In the genomic region with DNA sequence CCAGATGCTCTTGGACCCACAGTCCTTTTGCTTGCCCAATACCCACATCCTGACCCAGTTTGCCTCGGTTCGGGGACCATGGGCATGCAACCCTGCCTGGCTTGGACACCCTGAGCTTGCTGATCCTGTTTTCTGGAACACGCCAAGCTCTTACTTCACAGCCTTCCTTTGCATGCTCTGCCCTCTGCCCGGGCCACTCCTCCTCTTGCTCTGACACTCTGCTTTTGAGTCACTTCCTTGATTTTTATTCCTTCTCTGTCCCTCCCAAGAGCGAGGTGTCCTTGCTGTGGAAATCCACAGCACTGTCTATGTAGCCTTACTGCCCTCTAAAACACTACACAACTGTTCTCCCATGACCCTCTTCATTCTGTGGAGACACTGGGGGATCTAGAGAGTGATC, we compare ENCODE assay signal across 20 mouse cellular contexts. TPM values are rescaled to one million over a fixed set of nuclear protein-coding genes. Genes with fewer than 3 reads are reported as not detected.
A peak's percentile ranks its signal among the peaks of the same experiment; 100 is the strongest.
DNase-seq lines count a peak whose midpoint lies in the region; ATAC-seq and TF ChIP-seq lines count a peak whose summit lies in the region.
"Had no signal": no experiment of that assay in that cellular context is flagged by ENCODE, and none has a peak within 500 bp of the region (broad histone marks: within the 10 kb centered on the region; RNA-seq: fewer than 3 reads in every experiment).

No protein-coding gene starts in this region.

- no peaks in the 10 kb centered on the region for H3K9me3 ChIP-seq in intestine, embryonic 16.5 days (ENCODE audit: control insufficient read depth, low read length)
- H3K9me3 ChIP-seq in intestine, embryonic 15.5 days: no peaks in the 10 kb centered on the region
- no peaks in the 10 kb centered on the region for H3K9me3 ChIP-seq in stomach, postnatal 0 days (ENCODE audit: control insufficient read depth, low read length)
- H3K9me3 ChIP-seq in kidney, embryonic 15.5 days (replicated peaks): no peaks in the 10 kb centered on the region
- H3K9me3 ChIP-seq: embryonic facial prominence, embryonic 12.5 days; embryonic facial prominence, embryonic 15.5 days; hindbrain, embryonic 12.5 days; hindbrain, embryonic 15.5 days had no signal

- TF ChIP-seq CTCF in stomach, postnatal 0 days (IDR thresholded peaks at IDR 0.05; ENCODE audit: low read depth): no peak

- H3K9ac ChIP-seq in intestine, embryonic 16.5 days (ENCODE audit: low read depth, low read length): peak overlapping the region; percentile 46
- no peak overlapping the region for H3K9ac ChIP-seq in intestine, embryonic 15.5 days
- no peak overlapping the region for H3K9ac ChIP-seq in stomach, postnatal 0 days (ENCODE audit: low read length)
- no peak overlapping the region for H3K9ac ChIP-seq in kidney, embryonic 15.5 days
- H3K9ac ChIP-seq: embryonic facial prominence, embryonic 12.5 days; embryonic facial prominence, embryonic 15.5 days; forebrain, postnatal 0 days; hindbrain, embryonic 12.5 days; hindbrain, embryonic 15.5 days had no signal

- H3K36me3 ChIP-seq in intestine, embryonic 16.5 days (ENCODE audit: control insufficient read depth, insufficient read depth, low read length): no peaks in the 10 kb centered on the region
- no peaks in the 10 kb centered on the region for H3K36me3 ChIP-seq in intestine, embryonic 15.5 days
- H3K36me3 ChIP-seq in stomach, postnatal 0 days (ENCODE audit: control insufficient read depth, insufficient read depth, low read length): no peaks in the 10 kb centered on the region
- no peaks in the 10 kb centered on the region for H3K36me3 ChIP-seq in kidney, embryonic 15.5 days
- H3K36me3 ChIP-seq: embryonic facial prominence, embryonic 12.5 days; embryonic facial prominence, embryonic 15.5 days; hindbrain, embryonic 12.5 days; hindbrain, embryonic 15.5 days had no signal

- no peaks in the 10 kb centered on the region for H3K27me3 ChIP-seq in intestine, embryonic 16.5 days (replicated peaks; ENCODE audit: control insufficient read depth, insufficient read depth, low read length)
- no peaks in the 10 kb centered on the region for H3K27me3 ChIP-seq in intestine, embryonic 15.5 days (replicated peaks)
- no peaks in the 10 kb centered on the region for H3K27me3 ChIP-seq in stomach, postnatal 0 days (ENCODE audit: control insufficient read depth, insufficient read depth, low read length)
- 0 out of 2 replicates have a peak, but pooled peaks cover 6% of the 10 kb centered on the region for H3K27me3 ChIP-seq in kidney, embryonic 15.5 days
- H3K27me3 ChIP-seq: embryonic facial prominence, embryonic 12.5 days; embryonic facial prominence, embryonic 15.5 days; hindbrain, embryonic 15.5 days had no signal

- no peak overlapping the region for H3K4me2 ChIP-seq in intestine, embryonic 16.5 days (ENCODE audit: low read depth, low read length)
- H3K4me2 ChIP-seq in intestine, embryonic 15.5 days (replicated peaks): no peak overlapping the region
- H3K4me2 ChIP-seq in stomach, postnatal 0 days (replicated peaks; ENCODE audit: low read depth): no peak overlapping the region
- no peak overlapping the region for H3K4me2 ChIP-seq in kidney, embryonic 15.5 days
- H3K4me2 ChIP-seq: embryonic facial prominence, embryonic 12.5 days; embryonic facial prominence, embryonic 15.5 days; heart, embryonic 11.5 days; hindbrain, embryonic 12.5 days; hindbrain, embryonic 15.5 days had no signal

- peak; percentile 50 for ATAC-seq in intestine, embryonic 16.5 days
- no peak; the same call in 1 of the 2 replicates for ATAC-seq in intestine, embryonic 15.5 days
- ATAC-seq in stomach, postnatal 0 days (ENCODE audit: low FRiP score, low TSS enrichment): no peak
- ATAC-seq in activated CD4-positive, CD25-positive, alpha-beta regulatory T cell, adult 4 months: no peak
- ATAC-seq in kidney, embryonic 15.5 days (replicated peaks; ENCODE audit: low FRiP score): no peak
- ATAC-seq: forebrain, embryonic 14.5 days; forebrain, postnatal 0 days had no signal

- no peak overlapping the region for H3K27ac ChIP-seq in intestine, embryonic 16.5 days (ENCODE audit: low read length)
- no peak overlapping the region for H3K27ac ChIP-seq in intestine, embryonic 15.5 days
- H3K27ac ChIP-seq in stomach, postnatal 0 days (replicated peaks): peak overlapping the region; percentile 40; the same call in 1 of the 2 replicates
- H3K27ac ChIP-seq in kidney, embryonic 15.5 days: no peak overlapping the region
- H3K27ac ChIP-seq: embryonic facial prominence, embryonic 12.5 days; embryonic facial prominence, embryonic 15.5 days; heart, adult 2 months; hindbrain, embryonic 12.5 days; hindbrain, embryonic 15.5 days had no signal

- TF ChIP-seq EP300 in stomach, postnatal 0 days (optimal IDR thresholded peaks at IDR 0.05): no peak

- 83% methylated on average over 5 of the region's 5 CpGs for WGBS in intestine, embryonic 16.5 days
- WGBS in intestine, embryonic 15.5 days: 76% methylated on average over 5 of the region's 5 CpGs
- WGBS in stomach, postnatal 0 days: 72% methylated on average over 5 of the region's 5 CpGs
- 87% methylated on average over 5 of the region's 5 CpGs for WGBS in kidney, embryonic 15.5 days

- H3K4me1 ChIP-seq in intestine, embryonic 16.5 days (ENCODE audit: control insufficient read depth, insufficient read depth, low read length): peaks cover 3% of the 10 kb centered on the region; the same call in 1 of the 2 replicates
- no peaks in the 10 kb centered on the region for H3K4me1 ChIP-seq in intestine, embryonic 15.5 days (replicated peaks)
- no peaks in the 10 kb centered on the region for H3K4me1 ChIP-seq in stomach, postnatal 0 days (replicated peaks; ENCODE audit: control insufficient read depth, insufficient read depth)
- peaks cover 7% of the 10 kb centered on the region; the same call in 1 of the 2 replicates for H3K4me1 ChIP-seq in kidney, embryonic 15.5 days
- H3K4me1 ChIP-seq: embryonic facial prominence, embryonic 12.5 days; hindbrain, embryonic 12.5 days; hindbrain, embryonic 15.5 days had no signal

- no peak overlapping the region for H3K4me3 ChIP-seq in intestine, embryonic 16.5 days (ENCODE audit: low read length)
- no peak overlapping the region for H3K4me3 ChIP-seq in intestine, embryonic 15.5 days (replicated peaks)
- no peak overlapping the region for H3K4me3 ChIP-seq in stomach, postnatal 0 days (ENCODE audit: low read depth, low read length)
- no peak overlapping the region for H3K4me3 ChIP-seq in kidney, embryonic 15.5 days (replicated peaks)
- H3K4me3 ChIP-seq: embryonic facial prominence, embryonic 12.5 days; embryonic facial prominence, embryonic 15.5 days; heart, adult 2 months; hindbrain, embryonic 12.5 days; hindbrain, embryonic 15.5 days had no signal

- peak; percentile 30 for DNase-seq in A20 (ENCODE audit: low read depth, low spot score)
- DNase-seq in MN1 (ENCODE audit: low spot score): peak; percentile 22
- no peak for DNase-seq in stomach, postnatal 0 days (ENCODE audit: low spot score)
- DNase-seq: adrenal gland, postnatal 10 days; cerebellum, adult 18-20 months; cerebellum, adult 9-10 months; forebrain, postnatal 0 days; gastrocnemius, postnatal 25 days; heart, adult 2 months; kidney, adult 2 months had no signal

RNA-seq across cellular contexts. Expression of gene Pmvk, which starts 27.9 kb away (rescaled TPM):
- 72.2 and 77.0 TPM in 2 replicates for polyA plus RNA-seq in intestine, embryonic 16.5 days (2015; fragmentation: Nextera tagmentation; extraction: Ambion mirVana)
- polyA plus RNA-seq in intestine, embryonic 15.5 days (2015; fragmentation: Nextera tagmentation; extraction: Ambion mirVana): 62.7 and 69.6 TPM in 2 replicates
- polyA plus RNA-seq in stomach, postnatal 0 days (2015; fragmentation: Nextera tagmentation; extraction: Ambion mirVana): 49.7 and 55.0 TPM in 2 replicates
- 10 to 100 TPM; 31.4 to 41.9 TPM for polyA plus RNA-seq in activated CD4-positive, CD25-positive, alpha-beta regulatory T cell, adult 4 months (2017; shearing (Covaris generic))
- 52.6 and 59.1 TPM in 2 replicates for polyA plus RNA-seq in kidney, embryonic 15.5 days (2015; fragmentation: Nextera tagmentation; extraction: Ambion mirVana)

RNA-seq across cellular contexts. Expression of gene Kcnn3, which starts 37.7 kb away (rescaled TPM):
- 3.8 and 4.1 TPM in 2 replicates for polyA plus RNA-seq in intestine, embryonic 16.5 days (2015; fragmentation: Nextera tagmentation; extraction: Ambion mirVana)
- polyA plus RNA-seq in intestine, embryonic 15.5 days (2015; fragmentation: Nextera tagmentation; extraction: Ambion mirVana): 4.4 and 4.6 TPM in 2 replicates
- 4.5 and 5.3 TPM in 2 replicates for polyA plus RNA-seq in stomach, postnatal 0 days (2015; fragmentation: Nextera tagmentation; extraction: Ambion mirVana)
- not detected for polyA plus RNA-seq in activated CD4-positive, CD25-positive, alpha-beta regulatory T cell, adult 4 months (2017; shearing (Covaris generic))
- 2.1 and 3.0 TPM in 2 replicates for polyA plus RNA-seq in kidney, embryonic 15.5 days (2015; fragmentation: Nextera tagmentation; extraction: Ambion mirVana)

RNA-seq across cellular contexts. Expression of gene Pbxip1, which starts 45.7 kb away (rescaled TPM):
- polyA plus RNA-seq in intestine, embryonic 16.5 days (2015; fragmentation: Nextera tagmentation; extraction: Ambion mirVana): 45.1 and 46.6 TPM in 2 replicates
- polyA plus RNA-seq in intestine, embryonic 15.5 days (2015; fragmentation: Nextera tagmentation; extraction: Ambion mirVana): 39.2 and 40.2 TPM in 2 replicates
- polyA plus RNA-seq in stomach, postnatal 0 days (2015; fragmentation: Nextera tagmentation; extraction: Ambion mirVana): 48.4 and 48.6 TPM in 2 replicates
- 10 to 100 TPM; 35.6 to 47.3 TPM for polyA plus RNA-seq in activated CD4-positive, CD25-positive, alpha-beta regulatory T cell, adult 4 months (2017; shearing (Covaris generic))
- polyA plus RNA-seq in kidney, embryonic 15.5 days (2015; fragmentation: Nextera tagmentation; extraction: Ambion mirVana): 39.6 and 39.7 TPM in 2 replicates

RNA-seq across cellular contexts. Expression of gene Pygo2, which starts 52.2 kb away (rescaled TPM):
- 24.8 and 25.7 TPM in 2 replicates for polyA plus RNA-seq in intestine, embryonic 16.5 days (2015; fragmentation: Nextera tagmentation; extraction: Ambion mirVana)
- polyA plus RNA-seq in intestine, embryonic 15.5 days (2015; fragmentation: Nextera tagmentation; extraction: Ambion mirVana): 32.7 and 33.2 TPM in 2 replicates
- polyA plus RNA-seq in stomach, postnatal 0 days (2015; fragmentation: Nextera tagmentation; extraction: Ambion mirVana): 18.0 and 21.3 TPM in 2 replicates
- polyA plus RNA-seq in activated CD4-positive, CD25-positive, alpha-beta regulatory T cell, adult 4 months (2017; shearing (Covaris generic)): 1 to 10 TPM; 8.6 to 9.6 TPM
- 38.3 and 43.5 TPM in 2 replicates for polyA plus RNA-seq in kidney, embryonic 15.5 days (2015; fragmentation: Nextera tagmentation; extraction: Ambion mirVana)
